Mouse (Mus musculus): ENCODE measurements at regions not wholly inside any gene's neighbourhood (a gene's known extent, or its start where the extent isn't known, plus 50 kb on each side); places are given as distances from the start of the nearest gene placed in this dataset.

DNA sequence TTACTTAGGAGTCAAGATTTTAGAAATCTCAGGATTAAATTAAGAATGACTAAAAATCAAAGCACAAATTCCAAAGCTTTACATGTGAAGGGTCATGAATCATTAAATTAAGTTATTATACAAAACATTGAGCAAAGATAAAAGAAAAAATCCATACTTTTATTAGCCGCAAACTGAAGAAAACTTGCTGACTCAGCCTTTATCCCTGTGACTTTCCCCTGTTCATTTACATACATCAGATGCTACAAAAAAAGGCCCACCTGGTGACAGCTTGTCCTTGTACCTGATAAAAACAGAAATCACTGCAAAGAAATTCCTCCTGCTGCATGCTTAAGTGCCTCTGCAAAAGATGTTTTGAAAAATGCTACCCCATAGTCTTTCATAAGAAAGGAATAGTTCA is 2555.9 kb upstream of the Pcdh20 start:
- DNase-seq (ENCODE audit: low spot score), result no peak

DNA sequence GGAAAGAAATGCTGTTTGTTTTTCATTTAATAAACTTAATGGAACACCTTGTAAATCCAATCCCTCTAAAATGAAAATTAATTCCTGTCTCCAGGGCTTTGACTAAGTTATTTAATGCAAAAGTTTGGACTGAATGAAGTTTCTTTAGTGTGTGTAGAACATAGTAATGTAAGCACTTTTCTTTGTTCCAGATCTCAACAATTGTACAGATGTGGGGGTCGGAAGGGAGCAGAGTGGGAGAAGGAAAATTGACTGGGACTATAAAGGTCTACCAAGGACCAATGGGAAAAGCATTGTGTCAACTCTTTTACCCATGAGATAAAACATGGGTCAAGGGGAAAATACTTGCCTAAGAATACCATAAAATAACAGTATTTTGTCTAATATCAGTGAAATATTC is 2548.9 kb upstream of the Pcdh20 start:
- no peak for DNase-seq (ENCODE audit: low spot score)

- peak; percentile 18 for DNase-seq (ENCODE audit: low spot score)
Observed at GRCm38 (mm10) chr14:91014712-91015111, 2543.5 kb upstream of the Pcdh20 start.

Data from retina, embryonic 14.5 days (tissue).